Mouse (Mus musculus): ENCODE measurements at regions not wholly inside any gene's neighbourhood (a gene's known extent, or its start where the extent isn't known, plus 50 kb on each side); places are given as distances from the start of the nearest gene placed in this dataset.

DNA sequence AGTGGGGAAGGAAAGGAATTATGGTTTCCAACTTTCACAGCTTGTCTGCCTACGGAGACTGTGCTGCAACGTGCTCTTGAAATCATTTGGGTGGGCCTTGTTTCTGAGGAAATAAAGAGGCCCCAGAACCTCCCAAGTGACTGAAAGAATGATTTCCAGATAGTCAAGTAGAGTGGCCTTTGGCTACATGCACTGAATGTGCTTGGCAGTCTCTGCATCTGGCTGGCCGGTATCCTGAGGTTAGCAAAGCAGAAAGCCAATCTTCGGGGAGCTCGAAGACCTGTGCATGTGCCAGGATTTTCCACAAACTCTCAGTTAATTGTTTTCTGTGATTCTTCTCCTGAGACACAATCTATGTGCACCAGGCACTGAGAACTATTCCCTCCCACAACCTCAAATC, 117.3 kb downstream of the Mettl11b start:
- no peak for ATAC-seq (ENCODE audit: low FRiP score, low TSS enrichment)
- WGBS = 71% methylated on average over 5 of the region's 5 CpGs
- Histone ChIP-seq H3K4me3 (ENCODE audit: low read length) (no peak overlapping the region), H3K27me3 (ENCODE audit: insufficient read depth, low read length) (no peaks in the 10 kb centered on the region), H3K9ac (replicated peaks; ENCODE audit: low read length) (no peak overlapping the region), H3K36me3 (ENCODE audit: insufficient read depth, low read length) (no peaks in the 10 kb centered on the region), H3K4me2 (replicated peaks; ENCODE audit: low read depth, low read length) (no peak overlapping the region), H3K27ac (ENCODE audit: low read length) (no peak overlapping the region), H3K9me3 (ENCODE audit: low read length) (no peaks in the 10 kb centered on the region), H3K4me1 (ENCODE audit: insufficient read depth, low read length) (no peaks in the 10 kb centered on the region)

GRCm38 (mm10) chr1:163599926-163600890, 124.8 kb downstream of the Mettl11b start:
- Histone ChIP-seq H3K4me2 (replicated peaks; ENCODE audit: low read depth, low read length) (no peak overlapping the region), H3K27ac (ENCODE audit: low read length) (no peak overlapping the region), H3K36me3 (ENCODE audit: insufficient read depth, low read length) (no peaks in the 10 kb centered on the region), H3K9ac (replicated peaks; ENCODE audit: low read length) (no peak overlapping the region), H3K27me3 (ENCODE audit: insufficient read depth, low read length) (no peaks in the 10 kb centered on the region), H3K4me3 (ENCODE audit: low read length) (no peak overlapping the region), H3K4me1 (ENCODE audit: insufficient read depth, low read length) (no peaks in the 10 kb centered on the region; the same call in 1 of the 2 replicates), H3K9me3 (ENCODE audit: low read length) (no peaks in the 10 kb centered on the region)
- WGBS = 37% methylated on average over 7 of the region's 7 CpGs
- no peak for ATAC-seq (ENCODE audit: low FRiP score, low TSS enrichment)

DNA sequence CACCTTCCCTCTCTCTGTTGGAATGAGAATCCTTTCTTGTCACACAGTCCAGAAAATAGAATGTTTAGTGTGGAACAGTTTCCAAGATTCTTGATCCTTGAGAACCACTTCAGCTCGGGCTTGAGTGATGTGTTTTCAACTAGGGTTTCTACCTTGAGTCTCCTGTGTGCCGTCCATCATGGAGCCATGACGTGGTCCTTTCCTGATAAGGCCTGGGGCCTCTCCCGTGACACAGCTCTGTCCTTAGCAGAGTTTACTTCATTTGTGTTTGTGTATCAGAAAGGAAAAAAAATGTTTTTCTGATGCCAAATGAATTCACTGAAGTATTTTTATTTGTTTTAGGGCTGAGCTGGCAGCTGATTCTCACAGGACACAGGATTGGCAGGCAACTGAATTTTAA, 148.6 kb downstream of the Mettl11b start:
- Histone ChIP-seq H3K4me1 (ENCODE audit: insufficient read depth, low read length) (no peaks in the 10 kb centered on the region; the same call in 1 of the 2 replicates), H3K27ac (ENCODE audit: low read length) (no peak overlapping the region), H3K36me3 (ENCODE audit: insufficient read depth, low read length) (no peaks in the 10 kb centered on the region), H3K4me3 (ENCODE audit: low read length) (no peak overlapping the region), H3K4me2 (replicated peaks; ENCODE audit: low read depth, low read length) (no peak overlapping the region), H3K27me3 (ENCODE audit: insufficient read depth, low read length) (no peaks in the 10 kb centered on the region), H3K9ac (replicated peaks; ENCODE audit: low read length) (no peak overlapping the region), H3K9me3 (ENCODE audit: low read length) (no peaks in the 10 kb centered on the region)
- ATAC-seq (ENCODE audit: low FRiP score, low TSS enrichment) = no peak
- WGBS = 67% methylated on average over 4 of the region's 4 CpGs

- H3K9ac ChIP-seq (replicated peaks; ENCODE audit: low read length) = no peak overlapping the region
- no peak for ATAC-seq (ENCODE audit: low FRiP score, low TSS enrichment)
- no peaks in the 10 kb centered on the region for H3K27me3 ChIP-seq (ENCODE audit: insufficient read depth, low read length)
- WGBS = 60% methylated on average over 2 of the region's 2 CpGs
- H3K27ac ChIP-seq (ENCODE audit: low read length) = no peak overlapping the region
- no peaks in the 10 kb centered on the region for H3K9me3 ChIP-seq (ENCODE audit: low read length)
- no peak overlapping the region for H3K4me2 ChIP-seq (replicated peaks; ENCODE audit: low read depth, low read length)
- H3K4me1 ChIP-seq (ENCODE audit: insufficient read depth, low read length) = no peaks in the 10 kb centered on the region; the same call in 1 of the 2 replicates
- H3K4me3 ChIP-seq (ENCODE audit: low read length) = no peak overlapping the region
- no peaks in the 10 kb centered on the region for H3K36me3 ChIP-seq (ENCODE audit: insufficient read depth, low read length)
These were observed 149.4 kb downstream of the Mettl11b start for GRCm38 (mm10) chr1:163575593-163575992.

GRCm38 (mm10) chr1:163574409-163575161, 150.4 kb downstream of the Mettl11b start:
- WGBS = 46% methylated on average over 16 of the region's 16 CpGs
- H3K36me3 ChIP-seq (ENCODE audit: insufficient read depth, low read length) = no peaks in the 10 kb centered on the region
- H3K4me1 ChIP-seq (ENCODE audit: insufficient read depth, low read length) = no peaks in the 10 kb centered on the region; the same call in 1 of the 2 replicates
- no peaks in the 10 kb centered on the region for H3K27me3 ChIP-seq (ENCODE audit: insufficient read depth, low read length)
- H3K4me2 ChIP-seq (replicated peaks; ENCODE audit: low read depth, low read length) = 0 out of 2 replicates have a peak overlapping the region, but pooled peaks have one; percentile 7
- H3K27ac ChIP-seq (ENCODE audit: low read length) = no peak overlapping the region; the same call in 1 of the 2 replicates
- H3K4me3 ChIP-seq (ENCODE audit: low read length) = no peak overlapping the region
- peak; percentile 79 for ATAC-seq (ENCODE audit: low FRiP score, low TSS enrichment)
- no peaks in the 10 kb centered on the region for H3K9me3 ChIP-seq (ENCODE audit: low read length)
- H3K9ac ChIP-seq (replicated peaks; ENCODE audit: low read length) = no peak overlapping the region

DNA sequence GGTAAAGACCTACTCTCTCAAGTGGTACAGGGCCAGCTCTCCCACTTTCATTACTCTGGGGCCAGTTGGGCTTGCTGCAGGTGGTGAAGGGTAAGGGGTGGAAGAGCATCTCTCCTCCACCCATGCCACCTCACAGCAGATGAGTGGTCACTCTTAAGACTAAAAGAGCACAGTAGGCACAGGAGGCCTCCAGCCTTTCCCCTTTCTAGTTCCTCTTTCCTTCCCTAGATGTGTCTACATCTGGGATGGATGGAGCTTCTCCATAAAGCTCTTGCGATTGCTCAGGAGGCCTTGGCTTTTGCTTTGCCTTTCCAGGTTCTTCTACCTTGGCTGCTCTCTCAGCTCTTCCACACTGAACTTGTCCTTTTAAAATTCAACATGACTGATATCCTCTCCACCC, 151.5 kb downstream of the Mettl11b start:
- H3K9ac ChIP-seq (replicated peaks; ENCODE audit: low read length) = no peak overlapping the region
- H3K4me3 ChIP-seq (ENCODE audit: low read length) = no peak overlapping the region

GRCm38 (mm10) chr1:163563791-163564190, 160.3 kb upstream of the Gorab start:
- H3K27me3 ChIP-seq (ENCODE audit: insufficient read depth, low read length) = no peaks in the 10 kb centered on the region
- no peak overlapping the region for H3K4me2 ChIP-seq (replicated peaks; ENCODE audit: low read depth, low read length)
- H3K9ac ChIP-seq (replicated peaks; ENCODE audit: low read length) = no peak overlapping the region
- no peak overlapping the region for H3K27ac ChIP-seq (ENCODE audit: low read length)
- WGBS = 58% methylated on average over 1 of the region's 1 CpGs
- ATAC-seq (ENCODE audit: low FRiP score, low TSS enrichment) = no peak
- no peaks in the 10 kb centered on the region for H3K36me3 ChIP-seq (ENCODE audit: insufficient read depth, low read length)
- H3K9me3 ChIP-seq (ENCODE audit: low read length) = no peaks in the 10 kb centered on the region
- H3K4me1 ChIP-seq (ENCODE audit: insufficient read depth, low read length) = no peaks in the 10 kb centered on the region
- no peak overlapping the region for H3K4me3 ChIP-seq (ENCODE audit: low read length)

More for the DNA sequence above, 151.5 kb downstream of the Mettl11b start:
- no peaks in the 10 kb centered on the region for H3K36me3 ChIP-seq (ENCODE audit: insufficient read depth, low read length)
- H3K9me3 ChIP-seq (ENCODE audit: low read length) = no peaks in the 10 kb centered on the region
- 91% methylated on average over 1 of the region's 1 CpGs for WGBS
- no peaks in the 10 kb centered on the region; the same call in 1 of the 2 replicates for H3K4me1 ChIP-seq (ENCODE audit: insufficient read depth, low read length)
- no peaks in the 10 kb centered on the region for H3K27me3 ChIP-seq (ENCODE audit: insufficient read depth, low read length)
- ATAC-seq (ENCODE audit: low FRiP score, low TSS enrichment) = no peak
- H3K27ac ChIP-seq (ENCODE audit: low read length) = no peak overlapping the region
- H3K4me2 ChIP-seq (replicated peaks; ENCODE audit: low read depth, low read length) = no peak overlapping the region

GRCm38 (mm10) chr1:163563064-163563463, 159.6 kb upstream of the Gorab start:
- Histone ChIP-seq H3K27me3 (ENCODE audit: insufficient read depth, low read length) (no peaks in the 10 kb centered on the region), H3K4me3 (ENCODE audit: low read length) (no peak overlapping the region), H3K27ac (ENCODE audit: low read length) (no peak overlapping the region), H3K9ac (replicated peaks; ENCODE audit: low read length) (no peak overlapping the region), H3K36me3 (ENCODE audit: insufficient read depth, low read length) (no peaks in the 10 kb centered on the region), H3K4me1 (ENCODE audit: insufficient read depth, low read length) (no peaks in the 10 kb centered on the region), H3K4me2 (replicated peaks; ENCODE audit: low read depth, low read length) (no peak overlapping the region), H3K9me3 (ENCODE audit: low read length) (no peaks in the 10 kb centered on the region)
- ATAC-seq (ENCODE audit: low FRiP score, low TSS enrichment) = no peak
- WGBS = 88% methylated on average over 2 of the region's 2 CpGs

- no peak overlapping the region for H3K27ac ChIP-seq (ENCODE audit: low read length)
- 38% methylated on average over 4 of the region's 4 CpGs for WGBS
- no peak for ATAC-seq (ENCODE audit: low FRiP score, low TSS enrichment)
These were observed 158.8 kb upstream of the Gorab start for GRCm38 (mm10) chr1:163562166-163562733.

More at GRCm38 (mm10) chr1:163562166-163562733, 158.8 kb upstream of the Gorab start:
- no peaks in the 10 kb centered on the region for H3K36me3 ChIP-seq (ENCODE audit: insufficient read depth, low read length)
- no peaks in the 10 kb centered on the region for H3K4me1 ChIP-seq (ENCODE audit: insufficient read depth, low read length)
- no peaks in the 10 kb centered on the region for H3K27me3 ChIP-seq (ENCODE audit: insufficient read depth, low read length)
- H3K4me2 ChIP-seq (replicated peaks; ENCODE audit: low read depth, low read length) = no peak overlapping the region
- H3K9ac ChIP-seq (replicated peaks; ENCODE audit: low read length) = no peak overlapping the region
- H3K9me3 ChIP-seq (ENCODE audit: low read length) = no peaks in the 10 kb centered on the region
- H3K4me3 ChIP-seq (ENCODE audit: low read length) = no peak overlapping the region

Measured in kidney, embryonic 16.5 days (tissue).